Mouse (Mus musculus): ENCODE data around the gene Gm49425.

DNA sequence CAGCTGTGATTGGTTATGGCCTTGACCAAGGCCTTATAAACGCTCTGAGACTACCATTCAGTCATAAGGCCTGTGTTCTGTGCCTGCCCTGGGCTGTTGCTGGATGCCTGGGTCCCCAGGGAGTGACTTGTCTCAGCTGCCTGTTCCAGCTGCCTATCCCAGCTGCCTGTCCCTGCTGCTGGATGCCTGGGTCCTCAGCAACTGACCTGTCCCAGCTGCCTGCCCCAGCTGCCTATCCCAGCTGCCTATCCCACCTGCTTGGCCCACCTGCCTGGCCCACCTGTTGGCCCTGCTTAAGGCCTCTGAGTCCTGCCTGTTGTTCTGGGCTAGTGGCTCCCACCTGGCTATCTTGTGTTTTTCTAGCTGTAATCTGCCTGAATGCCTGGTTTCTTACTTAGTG lies 22.9 kb downstream of the Gm49425 start:
- no peak for TF ChIP-seq CTCF (IDR thresholded peaks at IDR 0.05)
- TF ChIP-seq EP300 (IDR thresholded peaks at IDR 0.05), result no peak
